Mouse (Mus musculus) 416B (cell line): ENCODE measurements around the gene Gm45234.
"Not testable (repeated sequence)": the region's sequence is repeated elsewhere in the genome, so short reads cannot be mapped to it uniquely, and the experiment has no call there.

Source experiments
- DNase-seq: peaks from one replicate; pipeline ENCODE4 v3.0.0; 2011; ENCODE audit warnings: low read depth

Gm45234 gene

DNA sequence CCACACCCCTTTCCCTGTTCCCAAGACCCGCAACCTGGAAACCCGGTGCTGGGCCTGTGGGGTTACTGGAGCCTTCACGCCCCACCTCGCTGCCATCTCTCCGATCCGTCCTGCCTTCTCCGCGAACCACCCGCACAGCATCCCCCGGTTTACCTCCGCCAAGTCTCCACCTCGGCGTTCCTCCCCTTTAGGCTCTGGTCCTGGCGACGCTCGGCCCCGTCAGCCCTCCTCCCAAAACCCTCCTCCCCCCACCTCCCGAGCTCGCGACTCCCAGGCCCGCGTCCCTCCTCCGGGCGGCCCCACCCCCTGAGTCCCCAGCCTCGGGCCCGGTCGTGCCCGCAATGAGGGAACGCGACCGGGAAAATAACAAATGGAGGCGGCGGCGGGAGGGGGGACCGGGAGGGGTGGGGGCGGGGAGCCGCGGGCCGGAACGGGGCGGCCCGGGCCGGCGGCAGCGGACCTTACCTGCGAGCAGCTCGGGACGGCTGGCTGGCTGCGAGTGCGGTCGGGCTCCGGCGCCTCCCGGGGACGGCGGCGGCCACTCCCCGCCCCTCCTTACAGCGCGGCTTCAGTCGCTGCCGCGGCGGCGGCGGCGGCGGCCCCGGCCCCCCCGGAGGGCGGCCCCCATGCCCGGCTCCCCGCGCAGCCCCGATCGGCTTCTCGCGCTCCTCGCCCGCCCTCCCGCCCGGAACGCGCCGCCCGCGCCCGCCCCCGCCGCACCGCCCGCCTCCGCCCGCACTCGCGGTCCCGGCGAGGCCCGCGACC lies at the start of gene Gm45234, which contains the start of gene Atn1:
Gene Gm45234, minus strand, starts transcription at position 191 of the 765 bp plus-strand sequence.
Gene Atn1, minus strand, starts transcription at position 694 of the 765 bp plus-strand sequence.
- DNase-seq, result peak; percentile 66

- DNase-seq, result peak; percentile 56
These were observed 48.5 kb upstream of the Gm45234 start for GRCm38 (mm10) chr6:124804341-124804740.

GRCm38 (mm10) chr6:124803691-124804090 lies 47.9 kb upstream of the Gm45234 start:
- DNase-seq, result not testable (repeated sequence)

DNA sequence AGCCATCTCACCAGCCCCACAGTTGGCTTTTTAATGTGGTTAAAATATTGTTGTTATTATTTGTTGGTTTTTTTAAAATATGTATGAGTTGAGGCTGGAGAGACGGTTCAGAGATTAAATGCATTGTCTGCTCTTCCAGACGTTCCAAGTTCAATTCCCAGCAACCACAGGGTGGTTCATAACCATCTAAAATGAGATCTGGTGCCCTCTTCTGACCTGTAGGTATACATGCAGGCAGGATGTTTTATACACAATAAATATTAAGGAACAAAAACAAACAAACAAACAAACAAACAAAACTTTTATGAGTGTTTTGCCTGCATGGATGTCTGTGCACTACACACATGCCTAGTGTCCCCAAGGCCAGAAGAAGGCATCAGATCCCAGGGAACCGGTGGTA lies 47.2 kb upstream of the Gm45234 start:
- no peak for DNase-seq

GRCm38 (mm10) chr6:124802400-124802799 lies 46.6 kb upstream of the Gm45234 start:
- DNase-seq, result not testable (repeated sequence)

GRCm38 (mm10) chr6:124796200-124796599 lies 40.4 kb upstream of the Gm45234 start:
- peak; percentile 68 for DNase-seq

GRCm38 (mm10) chr6:124795781-124796180 lies 40.0 kb upstream of the Gm45234 start:
- DNase-seq, result no peak

GRCm38 (mm10) chr6:124791911-124792310 lies 36.1 kb upstream of the Gm45234 start:
- no peak for DNase-seq

DNA sequence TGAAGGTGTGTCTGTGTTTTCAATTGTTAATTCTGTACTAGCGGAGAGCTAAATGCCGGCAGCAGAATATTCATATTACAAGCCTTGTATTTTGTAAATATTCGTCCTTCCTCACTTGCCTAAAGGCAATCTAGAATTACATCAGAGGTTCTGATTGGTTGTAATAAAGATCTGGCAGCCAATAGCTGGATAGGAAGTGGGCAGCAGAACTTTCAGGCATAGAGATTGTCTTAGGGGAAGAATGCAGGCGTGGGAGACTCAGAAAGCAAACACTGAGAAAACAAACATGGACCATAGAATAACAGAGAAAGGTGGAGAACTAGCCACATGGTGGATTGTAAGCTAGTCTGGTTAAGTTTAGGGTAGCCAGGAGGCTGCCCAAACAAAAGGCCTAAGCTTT lies 34.3 kb upstream of the Gm45234 start:
- no peak for DNase-seq

GRCm38 (mm10) chr6:124789519-124789918 lies 33.7 kb upstream of the Gm45234 start:
- DNase-seq, result no peak

DNA sequence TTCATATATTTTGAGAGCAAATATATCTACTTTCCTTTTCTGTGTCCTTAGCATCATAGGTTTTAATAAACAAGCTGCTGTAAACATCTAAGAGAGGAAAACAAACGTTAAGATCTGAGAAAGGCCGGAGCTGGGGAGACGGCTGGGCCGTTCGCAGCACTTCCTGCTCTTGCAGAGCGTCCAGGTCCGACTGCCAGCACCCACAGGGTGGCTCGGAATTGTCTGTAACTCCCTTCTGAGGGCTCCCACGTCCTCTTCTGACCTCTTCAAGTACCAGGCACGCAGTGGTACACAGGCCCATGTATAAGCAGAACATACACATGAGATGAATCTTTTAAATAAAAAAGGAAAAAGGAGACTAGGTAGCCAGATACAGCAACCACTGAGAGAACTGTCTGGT lies 31.9 kb upstream of the Gm45234 start:
- no peak for DNase-seq

DNA sequence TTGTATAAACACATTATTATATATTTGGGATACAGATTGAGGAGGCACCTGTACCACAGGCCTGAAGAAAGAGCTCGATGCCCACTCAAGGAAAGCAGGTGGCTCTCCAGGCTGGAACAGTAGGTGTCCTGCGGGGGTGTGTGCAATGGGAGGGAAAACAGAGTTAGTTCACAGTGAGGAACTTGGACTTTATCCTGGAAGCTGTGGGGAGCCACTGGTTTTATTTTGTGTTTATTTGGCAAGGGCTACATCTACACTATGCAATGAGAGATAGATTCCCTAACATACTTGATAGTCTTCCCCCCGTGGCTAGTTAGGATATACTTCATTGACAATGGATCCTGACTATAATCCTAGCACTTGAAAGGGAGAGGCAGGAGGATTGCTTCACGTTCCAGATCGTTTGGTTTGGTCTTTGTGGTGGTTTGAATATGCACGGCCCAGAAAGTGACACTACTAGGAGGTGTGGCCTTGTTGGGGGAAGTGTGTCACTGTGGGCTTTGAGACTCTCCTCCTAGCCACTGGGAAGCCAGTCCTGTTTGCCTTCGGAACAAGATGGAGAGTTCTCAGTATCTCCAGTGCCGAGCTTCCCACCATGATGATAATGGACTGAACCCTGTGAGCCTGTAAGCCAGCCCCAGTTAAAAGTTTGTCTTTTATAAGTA lies 31.1 kb upstream of the Gm45234 start:
- peak; percentile 89 for DNase-seq

DNA sequence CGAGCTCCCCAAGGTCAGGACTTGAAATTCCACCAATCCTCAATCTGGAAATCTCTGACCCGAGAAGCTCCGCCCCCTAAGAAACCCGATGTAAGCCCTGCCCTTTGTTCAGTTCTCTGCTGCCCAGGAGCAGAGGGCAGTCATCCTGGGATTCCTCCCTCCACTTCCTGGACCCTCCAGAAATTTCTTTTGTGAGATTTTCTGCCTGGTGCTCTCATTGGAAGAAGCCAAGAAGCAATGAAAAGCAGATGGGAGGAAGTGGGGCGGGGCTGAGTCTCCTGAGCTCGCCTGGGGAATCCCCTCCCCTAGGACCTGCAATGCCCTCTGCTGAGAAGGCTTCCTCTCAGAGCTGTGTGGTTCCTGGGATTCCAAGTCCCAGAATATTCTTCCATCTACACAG lies 26.6 kb upstream of the Gm45234 start:
- DNase-seq, result peak; percentile 53

DNA sequence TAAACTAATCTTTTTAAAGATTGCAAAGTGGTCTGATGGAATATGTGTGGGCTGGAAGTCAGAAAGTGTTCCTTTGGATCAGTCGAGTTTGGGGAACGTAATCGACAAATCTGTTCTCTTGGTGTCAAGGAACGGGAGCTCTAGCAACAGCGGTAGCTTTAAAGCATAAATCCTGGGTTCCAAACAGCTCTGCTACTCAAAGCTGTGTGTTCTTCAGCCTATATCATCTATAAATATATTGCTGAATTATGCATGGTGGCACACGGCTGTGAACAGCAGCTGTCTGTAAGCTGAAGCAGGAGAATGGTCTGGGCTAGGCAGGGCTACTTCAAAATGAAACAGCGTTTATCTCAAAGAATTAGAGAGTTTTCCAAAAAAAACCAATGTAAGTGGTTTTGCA lies 25.1 kb upstream of the Gm45234 start:
- no peak for DNase-seq

- no peak for DNase-seq
These were observed 24.2 kb upstream of the Gm45234 start for GRCm38 (mm10) chr6:124779984-124780416.

DNA sequence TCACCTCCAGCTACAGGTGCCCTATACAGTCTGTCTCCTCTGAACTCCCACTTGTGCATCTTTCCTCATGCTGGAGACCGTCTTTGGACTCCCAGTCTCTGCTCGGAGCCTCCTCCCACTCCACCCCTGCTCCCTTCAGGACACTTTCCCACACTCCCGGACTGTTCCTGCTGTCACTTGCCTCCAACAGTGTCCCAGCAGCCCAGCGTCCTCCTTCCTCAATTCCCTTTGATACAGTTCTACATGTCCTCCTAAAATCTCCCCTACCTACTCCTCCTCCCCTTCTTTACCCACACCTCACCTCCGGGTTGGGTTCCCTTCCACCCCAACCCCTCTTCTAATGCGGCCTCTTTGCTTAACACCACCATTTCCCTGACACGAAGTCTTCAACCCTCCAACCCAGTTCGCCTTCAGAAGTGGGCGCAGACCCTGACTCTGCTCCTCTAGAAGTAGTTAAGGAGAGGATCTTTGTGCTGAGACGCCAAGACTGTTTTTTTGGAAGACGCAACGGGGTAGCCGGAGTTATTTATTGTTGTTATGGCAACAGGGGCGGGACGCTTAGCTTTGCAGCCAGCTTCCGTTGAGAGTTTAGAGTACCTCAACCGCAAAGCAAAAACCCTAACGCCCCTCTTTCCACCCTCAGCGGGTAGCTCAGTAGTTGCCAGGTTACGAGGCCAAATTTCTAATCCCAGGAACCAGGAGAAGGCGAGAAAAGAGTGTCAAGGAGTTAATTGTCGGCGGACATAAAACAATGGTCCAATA lies 23.6 kb upstream of the Gm45234 start, which contains the start of gene Lrrc23:
Gene Lrrc23, minus strand, starts transcription at position 506 of the 762 bp plus-strand sequence.
- no peak for DNase-seq

GRCm38 (mm10) chr6:124770511-124770910 lies 14.7 kb upstream of the Gm45234 start:
- no peak for DNase-seq

DNA sequence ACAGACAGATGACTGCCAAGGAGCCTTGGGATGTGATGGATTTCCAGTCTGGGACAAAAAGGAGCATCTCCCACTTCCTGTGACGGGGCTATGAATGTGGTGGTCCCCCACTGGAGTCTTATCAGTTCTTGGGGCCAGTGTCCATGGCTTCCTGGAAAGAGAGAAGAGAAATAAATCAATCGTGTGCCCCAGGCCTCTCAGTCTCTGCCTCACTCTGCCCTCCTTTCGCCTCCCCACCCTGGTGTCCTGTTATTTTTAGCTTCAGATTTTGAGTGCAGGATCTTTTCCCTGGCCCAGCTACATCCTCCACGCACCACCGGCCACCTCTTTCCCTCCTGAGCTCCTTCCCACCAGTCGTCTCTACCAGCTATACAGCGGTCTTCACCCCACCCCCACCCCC lies 14.2 kb upstream of the Gm45234 start:
- no peak for DNase-seq

DNA sequence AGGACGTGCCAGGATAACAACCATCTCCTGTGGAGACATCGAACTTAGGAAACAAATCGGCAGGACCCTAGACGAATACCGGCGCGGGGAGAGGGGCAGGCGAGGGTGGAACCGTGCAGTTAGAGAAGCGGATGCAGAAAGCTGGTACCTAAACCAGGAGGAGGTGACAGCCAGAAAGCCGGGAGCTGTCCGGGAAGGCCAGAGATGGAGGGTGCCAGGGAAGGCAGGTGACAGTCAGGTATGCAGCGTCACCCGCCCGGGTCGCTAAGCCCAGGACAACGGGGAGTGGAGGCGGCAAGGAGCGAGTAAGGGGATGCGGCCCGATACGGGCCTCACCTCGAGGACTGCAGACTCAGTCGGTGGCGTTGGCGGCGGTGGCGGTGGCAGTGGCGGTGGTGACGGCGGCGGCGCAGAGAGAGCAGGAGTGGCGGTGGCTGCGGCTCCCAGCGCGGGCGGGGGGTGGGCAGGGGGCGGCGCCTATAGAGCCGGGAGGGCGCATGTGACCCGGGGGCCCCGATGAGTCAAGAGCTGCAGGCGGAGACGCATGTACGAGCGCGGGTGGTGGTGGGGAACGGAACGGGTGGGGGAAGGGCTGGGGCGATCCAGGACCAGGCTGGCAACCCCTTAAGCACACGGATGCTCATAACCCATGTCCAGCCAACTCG lies 13.4 kb upstream of the Gm45234 start, which contains the start of gene Eno2:
Gene Eno2, minus strand, starts transcription at position 573 of the 665 bp plus-strand sequence.
- no peak for DNase-seq

GRCm38 (mm10) chr6:124768704-124769044 lies 12.9 kb upstream of the Gm45234 start:
- no peak for DNase-seq

DNA sequence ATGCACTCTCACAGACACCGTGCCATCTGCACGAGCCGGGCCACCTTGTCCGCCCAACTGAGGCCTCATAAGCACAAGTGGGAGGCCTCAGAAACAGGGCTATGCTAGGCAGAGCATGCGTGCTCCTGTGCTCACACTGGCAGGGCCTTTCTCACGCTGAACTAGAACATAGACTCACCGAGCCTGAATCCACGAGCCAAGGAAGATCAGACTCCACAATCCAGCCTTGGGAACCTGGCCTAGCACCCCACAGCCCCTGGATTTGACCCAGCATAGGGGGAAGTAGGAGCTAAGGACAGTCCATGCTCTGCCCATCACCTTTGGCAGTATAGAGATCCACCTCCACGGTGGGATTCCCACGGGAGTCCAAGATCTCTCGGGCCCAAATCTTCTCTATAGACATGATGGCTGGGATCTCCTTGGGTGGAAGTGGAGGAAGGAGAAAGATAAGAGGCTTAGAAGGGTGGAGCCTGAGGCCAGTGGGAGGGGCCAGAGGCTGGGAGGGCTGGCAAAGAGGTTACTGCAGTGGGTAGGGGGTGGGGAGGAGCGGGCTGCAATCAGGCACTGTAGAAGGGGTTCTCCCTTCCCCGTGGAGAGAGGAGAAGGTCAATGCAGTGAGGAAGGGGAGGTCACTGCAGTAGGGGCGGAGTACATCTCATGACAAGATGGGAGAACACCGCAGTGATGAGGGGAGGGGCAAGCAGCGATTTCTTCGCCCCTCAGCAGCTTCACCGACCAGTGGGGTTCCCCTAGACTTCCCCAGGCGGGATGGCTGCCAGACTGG lies 12.3 kb upstream of the Gm45234 start:
- no peak for DNase-seq
